Mouse (Mus musculus) liver, embryonic 14.5 days (tissue): ENCODE data around the gene Qpct. TPM values are rescaled to one million over a fixed set of nuclear protein-coding genes. Genes with fewer than 3 reads are reported as not detected.

Experiments
- ATAC-seq: fragments of 200-750 bp; cut with Nextera tagmentation; 2 replicates; pipeline ENCODE4 v1.8.0; 2017; ENCODE audit warnings: moderate number of reproducible peaks, mild to moderate bottlenecking, moderate library complexity; ENCODE audit not compliant: insufficient read depth
- DNase-seq, 3 experiments: peaks; one replicate each; pipeline ENCODE4 v3.0.0-alpha.2; 2012 to 2013; ENCODE audit warnings: low read depth in 3 of 3, low spot score in 3 of 3
- H3K27ac ChIP-seq: fragments of 300-500 bp; sonication (generic); 2 replicates; pipeline ENCODE4 v1.5.1; 2014; ENCODE audit warnings: moderate library complexity, mild to moderate bottlenecking, control low read depth, inconsistent platforms
- H3K27me3 ChIP-seq: fragments of 300-500 bp; sonication (generic); 2 replicates; pipeline ENCODE4 v1.6.1; 2014; ENCODE audit warnings: mild to moderate bottlenecking, low read length, moderate library complexity; ENCODE audit not compliant: control insufficient read depth, insufficient read depth
- H3K36me3 ChIP-seq: fragments of 300-500 bp; sonication (generic); replicated peaks from 2 replicates; pipeline ENCODE4 v1.6.1; 2014; ENCODE audit warnings: low read depth; ENCODE audit not compliant: control insufficient read depth, insufficient read depth
- H3K4me1 ChIP-seq, 2 experiments: fragments of 200-500 bp in 1 of 2; fragments of 300-500 bp in 1 of 2; sonication (generic) in 1 of 2; replicated peaks; 2 replicates each; pipeline ENCODE4 v1.6.1; 2012 to 2014; ENCODE audit warnings: antibody characterized with exemption in 1 of 2, inconsistent platforms in 1 of 2, low read length in 1 of 2; ENCODE audit not compliant: control insufficient read depth in 2 of 2, insufficient read depth in 2 of 2
- H3K4me2 ChIP-seq: fragments of 300-500 bp; sonication (generic); 2 replicates; pipeline ENCODE4 v1.6.1; 2014; ENCODE audit warnings: low read depth, mild to moderate bottlenecking, control low read depth, moderate library complexity
- H3K4me3 ChIP-seq, 2 experiments: fragments of 200-500 bp in 1 of 2; fragments of 300-500 bp in 1 of 2; sonication (generic) in 1 of 2; 2 replicates each; pipeline ENCODE4 v1.5.1; 2012 to 2014; ENCODE audit warnings: low read depth in 2 of 2, low read length in 2 of 2, mild to moderate bottlenecking in 2 of 2, control low read depth in 1 of 2, inconsistent platforms in 1 of 2, moderate library complexity in 1 of 2; ENCODE audit not compliant: insufficient read depth in 1 of 2
- H3K9ac ChIP-seq: fragments of 300-500 bp; sonication (generic); replicated peaks from 2 replicates; pipeline ENCODE4 v1.6.1; 2014; ENCODE audit warnings: mild to moderate bottlenecking, control low read depth, moderate library complexity
- H3K9me3 ChIP-seq: fragments of 300-500 bp; sonication (generic); 2 replicates; pipeline ENCODE4 v1.6.1; 2016; ENCODE audit warnings: low read length, mixed read lengths; ENCODE audit not compliant: control insufficient read depth
- CTCF ChIP-seq: IDR thresholded peaks from 2 replicates; pipeline ENCODE4 v1.5.1; 2016; ENCODE audit warnings: antibody characterized with exemption, low read depth, control low read depth
- EP300 ChIP-seq: IDR thresholded peaks from 2 replicates; pipeline ENCODE4 v1.6.1; 2016; ENCODE audit warnings: antibody characterized with exemption, low read depth
- WGBS: fragments of 180-500 bp; shearing (Covaris S2); extraction: QIAGEN DNeasy Blood & Tissue Kit; methylation state at CpG from one replicate; pipeline ENCODE4 v1.1.7; 2014; ENCODE audit not compliant: insufficient replicate concordance; 5-methylcytosine and 5-hydroxymethylcytosine counted together
- polyA plus RNA-seq, 2 experiments: library from polyadenylated mRNA; depleted of rRNA in 1 of 2; stranded (reverse) in 1 of 2; unstranded in 1 of 2; fragments of >200 nt; fragmentation: Nextera tagmentation in 1 of 2; extraction: Ambion mirVana in 1 of 2; gene quantifications; 2 replicates each; pipeline versions ENCODE4 v1.2.1 to v1.2.3; 2012 to 2014

The Qpct gene
- polyA plus RNA-seq, 2 experiments = 10.5 to 25.0 TPM

DNA sequence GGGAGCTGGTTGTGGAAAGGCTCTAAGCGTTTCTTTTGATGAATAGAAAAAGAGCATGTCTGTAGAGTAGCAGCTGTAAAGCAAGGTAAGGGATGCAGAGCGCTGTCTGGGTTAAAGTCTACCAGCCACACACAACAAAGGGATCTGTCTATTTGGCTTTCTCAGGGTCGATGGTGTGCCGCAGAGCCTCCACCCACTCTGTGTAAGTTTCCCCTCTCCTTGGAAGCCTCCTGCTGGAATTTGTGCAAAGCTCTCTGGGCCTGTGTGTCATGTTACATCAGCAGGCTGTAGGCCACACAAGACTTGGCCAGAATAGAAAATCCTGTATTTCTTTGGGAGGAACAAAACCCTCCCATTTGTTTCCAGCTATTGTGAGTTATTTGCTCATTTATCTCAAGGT is 17.3 kb downstream of the Qpct start:
- Histone ChIP-seq H3K4me3 (no peak overlapping the region), H3K27ac (no peak overlapping the region), H3K9me3 (no peaks in the 10 kb centered on the region), H3K36me3 (no peaks in the 10 kb centered on the region), H3K4me1 (peaks cover 0 to 22% of the 10 kb centered on the region in 2 experiments; a peak in 2 of 4 replicates), H3K9ac (no peak overlapping the region), H3K27me3 (no peaks in the 10 kb centered on the region), H3K4me2 (no peak overlapping the region)
- TF ChIP-seq EP300 (no peak), CTCF (0 out of 2 replicates have a peak, but pooled peaks have one; percentile 4)
- ATAC-seq = peak; percentile 45; the same call in 1 of the 2 replicates
- DNase-seq = no peak
- 50% methylated on average over 4 of the region's 4 CpGs for WGBS

DNA sequence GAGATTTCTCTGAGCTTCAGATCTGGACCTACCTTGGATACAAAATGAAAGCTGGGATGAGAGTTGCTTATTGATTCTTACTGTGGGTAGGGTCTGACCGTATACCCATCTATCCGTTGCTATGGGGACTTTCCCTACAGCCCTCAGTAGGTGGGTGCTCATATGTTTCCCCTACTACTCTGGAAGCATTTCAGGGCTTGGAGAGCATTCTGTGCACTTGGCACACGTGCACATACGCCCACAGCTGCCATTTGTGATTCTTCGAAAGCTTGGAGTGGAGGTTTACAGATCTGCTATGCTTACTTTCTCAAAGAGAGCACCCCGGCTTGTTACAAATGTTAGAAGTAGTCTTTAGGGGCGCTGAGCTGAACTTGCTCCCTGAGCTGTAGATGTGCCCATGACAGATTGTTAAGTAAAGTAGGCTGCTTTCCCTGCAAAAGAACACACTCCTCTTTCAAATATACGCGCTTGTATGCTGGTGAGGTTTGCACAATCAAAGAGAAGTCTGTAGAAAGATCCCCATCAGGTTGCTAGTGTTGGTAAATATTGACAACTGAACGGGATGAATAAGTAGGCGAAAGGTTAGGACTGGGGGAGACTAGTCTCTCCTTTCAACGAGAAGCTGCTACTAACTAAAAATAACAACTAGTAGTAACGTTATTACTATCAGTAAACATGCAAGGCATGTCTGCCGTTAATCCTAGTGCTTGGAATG is 18.2 kb downstream of the Qpct start:
- Histone ChIP-seq H3K27ac (no peak overlapping the region), H3K36me3 (no peaks in the 10 kb centered on the region), H3K4me1 (peaks cover 0 to 22% of the 10 kb centered on the region in 2 experiments; a peak in 2 of 4 replicates), H3K9ac (no peak overlapping the region), H3K27me3 (no peaks in the 10 kb centered on the region), H3K4me2 (no peak overlapping the region), H3K9me3 (no peaks in the 10 kb centered on the region), H3K4me3 (no peak overlapping the region)
- TF ChIP-seq EP300 (no peak), CTCF (no peak)
- ATAC-seq = peak; percentile 37; the same call in 1 of the 2 replicates
- DNase-seq = peak in 1 of 3 experiments; percentile 9
- 61% methylated on average over 14 of the region's 14 CpGs for WGBS

DNA sequence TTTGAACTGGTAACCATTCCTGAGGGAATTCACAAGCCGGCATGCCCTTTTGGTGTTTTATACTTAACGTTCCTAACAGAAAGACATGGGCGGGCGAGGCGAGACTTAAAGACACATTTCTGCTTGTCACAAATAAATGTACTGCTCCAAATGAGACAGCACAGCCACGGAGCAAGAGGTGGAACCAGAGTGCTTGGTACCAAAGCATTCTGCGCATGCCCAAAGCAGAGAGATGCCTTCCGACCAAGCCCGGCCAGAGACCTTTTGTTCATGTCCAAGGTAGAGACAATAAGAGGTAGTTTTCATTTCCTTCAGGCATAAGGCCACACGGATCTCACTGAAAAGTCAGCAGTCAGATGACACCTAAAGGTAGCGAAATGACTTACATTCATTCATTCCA is 20.2 kb downstream of the Qpct start:
- Histone ChIP-seq H3K36me3 (no peaks in the 10 kb centered on the region), H3K4me2 (no peak overlapping the region), H3K9me3 (no peaks in the 10 kb centered on the region), H3K9ac (no peak overlapping the region), H3K27me3 (no peaks in the 10 kb centered on the region), H3K4me1 (peaks cover 0 to 22% of the 10 kb centered on the region in 2 experiments; a peak in 2 of 4 replicates), H3K27ac (no peak overlapping the region), H3K4me3 (no peak overlapping the region)
- DNase-seq (no peak), ATAC-seq (no peak)
- TF ChIP-seq CTCF (no peak), EP300 (no peak)
- 70% methylated on average over 11 of the region's 11 CpGs for WGBS

DNA sequence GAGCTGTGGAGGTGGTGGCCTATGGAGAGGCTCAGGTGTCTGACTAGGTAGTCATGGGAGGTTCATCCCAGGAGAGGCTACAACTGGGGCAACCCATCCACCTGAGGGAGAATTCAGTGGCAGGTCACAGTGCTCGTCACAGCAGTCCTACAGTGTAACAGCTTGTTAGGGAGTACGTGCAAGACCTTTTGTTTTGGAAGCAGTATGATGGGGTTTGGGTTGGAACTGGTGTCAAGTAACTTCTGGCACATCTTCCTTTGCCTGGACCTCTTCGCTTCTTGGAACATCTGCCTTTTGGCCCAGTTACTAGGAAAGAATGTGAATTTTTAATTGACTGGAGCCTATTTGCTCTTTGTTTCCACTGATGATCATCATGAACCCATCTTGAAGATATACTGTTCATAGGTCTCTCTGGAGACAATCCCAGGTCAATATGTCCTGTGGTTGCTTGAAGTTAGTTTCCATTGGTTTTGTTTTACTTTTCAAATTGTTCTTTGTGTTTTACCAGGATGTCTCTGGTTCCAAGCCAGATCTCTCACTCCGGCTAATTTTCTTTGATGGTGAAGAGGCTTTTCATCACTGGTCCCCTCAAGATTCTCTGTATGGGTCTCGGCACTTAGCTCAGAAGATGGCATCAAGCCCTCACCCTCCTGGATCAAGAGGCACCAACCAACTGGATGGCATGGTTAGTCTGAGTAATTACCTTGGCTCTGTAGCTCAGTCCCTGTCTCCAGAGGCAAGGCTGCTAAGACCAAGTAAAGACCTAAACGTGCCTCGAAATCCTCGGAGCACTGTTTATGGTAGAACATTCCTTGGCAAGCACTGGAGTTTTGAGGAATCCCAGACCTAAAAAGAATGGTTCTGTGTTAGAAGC is 25.5 kb downstream of the Qpct start:
- Histone ChIP-seq H3K9me3 (no peaks in the 10 kb centered on the region), H3K4me1 (no peaks in the 10 kb centered on the region), H3K4me2 (no peak overlapping the region), H3K27ac (no peak overlapping the region), H3K27me3 (no peaks in the 10 kb centered on the region), H3K4me3 (no peak overlapping the region), H3K36me3 (no peaks in the 10 kb centered on the region), H3K9ac (no peak overlapping the region)
- 61% methylated on average over 8 of the region's 8 CpGs for WGBS
- DNase-seq = no peak
- ATAC-seq = no peak
- TF ChIP-seq CTCF = no peak
- no peak for TF ChIP-seq EP300

DNA sequence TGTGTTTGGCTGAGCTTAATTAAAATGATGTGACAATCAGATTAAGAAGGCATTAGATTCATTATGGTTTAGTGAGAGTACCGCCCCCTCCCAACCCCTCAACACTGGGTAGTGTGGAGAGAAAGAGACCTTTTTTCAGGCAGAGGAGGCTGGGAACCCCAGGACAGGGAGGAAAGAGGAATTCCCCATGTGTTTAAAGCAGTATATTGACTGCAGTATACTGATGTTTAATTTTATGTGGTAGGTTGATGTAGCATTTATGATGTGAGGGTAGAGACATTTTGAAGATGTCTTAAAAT is 26.1 kb downstream of the Qpct start:
- Histone ChIP-seq H3K27ac (no peak overlapping the region), H3K9ac (no peak overlapping the region), H3K36me3 (no peaks in the 10 kb centered on the region), H3K4me2 (no peak overlapping the region), H3K9me3 (no peaks in the 10 kb centered on the region), H3K4me1 (no peaks in the 10 kb centered on the region), H3K4me3 (no peak overlapping the region), H3K27me3 (no peaks in the 10 kb centered on the region)
- ATAC-seq (no peak), DNase-seq (no peak)
- TF ChIP-seq CTCF (no peak), EP300 (no peak)
- WGBS = 78% methylated on average over 1 of the region's 1 CpGs
